Mouse (Mus musculus): ENCODE results near the gene Hfm1.

Hfm1 gene

GRCm38 (mm10) chr5:106925488-106926368 lies at the start of gene Hfm1:
TSS of gene Hfm1 (minus strand) at chr5:106926321.
- peak; percentile 47 for DNase-seq (ENCODE audit: low spot score)

GRCm38 (mm10) chr5:106973883-106974282 lies 47.8 kb upstream of the Hfm1 start:
- no peak for DNase-seq (ENCODE audit: low spot score)

GRCm38 (mm10) chr5:106967578-106967977 lies 41.5 kb upstream of the Hfm1 start:
- DNase-seq (ENCODE audit: low spot score), result no peak

- DNase-seq (ENCODE audit: low spot score), result no peak
Observed at GRCm38 (mm10) chr5:106966443-106966842, 40.3 kb upstream of the Hfm1 start.

- DNase-seq (ENCODE audit: low spot score), result no peak
Observed at GRCm38 (mm10) chr5:106964513-106965014, 38.4 kb upstream of the Hfm1 start.

GRCm38 (mm10) chr5:106963584-106964512 lies 37.7 kb upstream of the Hfm1 start, which contains the start of gene Cdc7:
TSS of gene Cdc7 (plus strand) at chr5:106964322.
- DNase-seq (ENCODE audit: low spot score), result peak; percentile 94

GRCm38 (mm10) chr5:106960451-106960850 lies 34.3 kb upstream of the Hfm1 start:
- no peak for DNase-seq (ENCODE audit: low spot score)

GRCm38 (mm10) chr5:106959031-106959430 lies 32.9 kb upstream of the Hfm1 start:
- DNase-seq (ENCODE audit: low spot score), result no peak

- DNase-seq (ENCODE audit: low spot score), result no peak
Observed at GRCm38 (mm10) chr5:106956467-106956866, 30.3 kb upstream of the Hfm1 start.

GRCm38 (mm10) chr5:106948683-106949082 lies 22.6 kb upstream of the Hfm1 start:
- no peak for DNase-seq (ENCODE audit: low spot score)

GRCm38 (mm10) chr5:106946342-106946741 lies 20.2 kb upstream of the Hfm1 start:
- no peak for DNase-seq (ENCODE audit: low spot score)

GRCm38 (mm10) chr5:106927996-106928395 lies 1.9 kb upstream of the Hfm1 start:
- no peak for DNase-seq (ENCODE audit: low spot score)

- no peak for DNase-seq (ENCODE audit: low spot score)
Observed at GRCm38 (mm10) chr5:106926369-106926686, 207 bp upstream of the Hfm1 start.

- DNase-seq (ENCODE audit: low spot score), result no peak
Observed at GRCm38 (mm10) chr5:106919315-106919714, 6.8 kb downstream of the Hfm1 start.

- no peak for DNase-seq (ENCODE audit: low spot score)
Observed at GRCm38 (mm10) chr5:106896879-106897278, 29.2 kb downstream of the Hfm1 start.

- DNase-seq (ENCODE audit: low spot score), result peak; percentile 29
Observed at GRCm38 (mm10) chr5:106891773-106892172, 34.3 kb downstream of the Hfm1 start.

GRCm38 (mm10) chr5:106887303-106888071 lies 38.6 kb downstream of the Hfm1 start:
- no peak for DNase-seq (ENCODE audit: low spot score)

GRCm38 (mm10) chr5:106885517-106885916 lies 40.6 kb downstream of the Hfm1 start:
- no peak for DNase-seq (ENCODE audit: low spot score)

GRCm38 (mm10) chr5:106876438-106876837 lies 49.7 kb downstream of the Hfm1 start:
- no peak for DNase-seq (ENCODE audit: low spot score)

- DNase-seq (ENCODE audit: low spot score), result peak; percentile 57
Observed at GRCm38 (mm10) chr5:106860415-106860814, 65.7 kb downstream of the Hfm1 start.

GRCm38 (mm10) chr5:106853284-106853683 lies 72.8 kb downstream of the Hfm1 start:
- DNase-seq (ENCODE audit: low spot score), result no peak

- DNase-seq (ENCODE audit: low spot score), result no peak
Observed at GRCm38 (mm10) chr5:106847045-106847444, 79.1 kb downstream of the Hfm1 start.
